Mouse (Mus musculus) CH12.LX (cell line): ENCODE measurements around the gene Idh2. TPM values are rescaled to one million over a fixed set of nuclear protein-coding genes. Genes with fewer than 3 reads are reported as not detected.

Experiments used
- DNase-seq: peaks from one replicate; pipeline ENCODE4 v3.0.0-alpha.2; 2013; ENCODE audit errors: extremely low read depth
- H3K27ac ChIP-seq: 2 replicates; pipeline ENCODE4 v1.5.1; 2012; ENCODE audit warnings: low read depth, mild to moderate bottlenecking, control low read depth, moderate library complexity; ENCODE audit not compliant: insufficient read depth
- H3K27me3 ChIP-seq: replicated peaks from 2 replicates; pipeline ENCODE3; 2012; ENCODE audit warnings: inconsistent platforms
- H3K36me3 ChIP-seq, 2 experiments: replicated peaks in 1 of 2; 2 replicates each; pipeline versions ENCODE3 to v1.6.1; 2012; ENCODE audit warnings: inconsistent platforms in 1 of 2, low read length in 1 of 2, mild to moderate bottlenecking in 1 of 2, mixed read lengths in 1 of 2, moderate library complexity in 1 of 2; ENCODE audit not compliant: control insufficient read depth in 1 of 2, insufficient read depth in 1 of 2
- H3K4me1 ChIP-seq, 2 experiments: 2 replicates each; pipeline ENCODE4 v1.6.1; 2012; ENCODE audit warnings: inconsistent platforms in 1 of 2, moderate library complexity in 1 of 2; ENCODE audit not compliant: insufficient read depth in 2 of 2, control insufficient read depth in 1 of 2
- H3K4me2 ChIP-seq: 2 replicates; pipeline ENCODE4 v1.6.1; 2012; ENCODE audit warnings: low read depth, mild to moderate bottlenecking, control low read depth; ENCODE audit not compliant: poor library complexity, insufficient read depth, severe bottlenecking
- H3K4me3 ChIP-seq, 3 experiments: fragments of 150-350 bp in 1 of 3; sonication (generic) in 1 of 3; replicated peaks in 1 of 3; 2 replicates each; pipeline versions ENCODE3 to v1.5.1; 2011 to 2012; ENCODE audit warnings: low read depth in 2 of 3, low read length in 2 of 3, mild to moderate bottlenecking in 2 of 3, moderate library complexity in 2 of 3, control low read depth in 1 of 3, improper control_type of control experiment in 1 of 3, inconsistent platforms in 1 of 3, mixed read lengths in 1 of 3; ENCODE audit not compliant: poor library complexity in 1 of 3
- H3K79me2 ChIP-seq: replicated peaks from 2 replicates; pipeline ENCODE4 v1.6.1; 2012; ENCODE audit warnings: mild to moderate bottlenecking, moderate library complexity; ENCODE audit not compliant: control insufficient read depth, poor library complexity, insufficient read depth, severe bottlenecking; ENCODE audit errors: extremely low read depth
- H3K9ac ChIP-seq: 2 replicates; pipeline ENCODE4 v1.6.1; 2012; ENCODE audit warnings: low read depth, mild to moderate bottlenecking, control low read depth, moderate library complexity; ENCODE audit not compliant: insufficient read depth
- H3K9me3 ChIP-seq: replicated peaks from 2 replicates; pipeline ENCODE3; 2012; ENCODE audit warnings: low read length, inconsistent platforms, mixed read lengths
- BHLHE40 ChIP-seq: IDR thresholded peaks from 2 replicates; pipeline ENCODE4 v1.6.1; 2011; ENCODE audit warnings: mild to moderate bottlenecking, low read depth, low read length, improper control_type of control experiment
- CHD2 ChIP-seq: IDR thresholded peaks from 2 replicates; pipeline ENCODE4 v1.6.1; 2011; ENCODE audit warnings: low read length, improper control_type of control experiment
- CTCF ChIP-seq, 2 experiments: IDR thresholded peaks in 1 of 2; conservative IDR thresholded peaks in 1 of 2; 2 replicates each; pipeline ENCODE4 v1.5.1; 2011 to 2012; ENCODE audit warnings: low read depth in 2 of 2, low read length in 2 of 2, improper control_type of control experiment in 1 of 2, inconsistent platforms in 1 of 2, mild to moderate bottlenecking in 1 of 2, moderate library complexity in 1 of 2
- ELF1 ChIP-seq: IDR thresholded peaks from 2 replicates; pipeline ENCODE4 v1.6.1; 2014; ENCODE audit warnings: low read depth, mild to moderate bottlenecking, inconsistent platforms, low read length, improper control_type of control experiment
- EP300 ChIP-seq: IDR thresholded peaks from 2 replicates; pipeline ENCODE4 v1.6.1; 2011; ENCODE audit warnings: low read length, improper control_type of control experiment
- GABPA ChIP-seq: IDR thresholded peaks from 2 replicates; pipeline ENCODE4 v1.6.1; 2012; ENCODE audit warnings: low read depth, low read length, improper control_type of control experiment, inconsistent platforms; ENCODE audit not compliant: insufficient replicate concordance
- HCFC1 ChIP-seq: IDR thresholded peaks from 2 replicates; pipeline ENCODE4 v1.6.1; 2012; ENCODE audit warnings: low read depth, mild to moderate bottlenecking, inconsistent platforms, low read length, improper control_type of control experiment
- IRF4 ChIP-seq: IDR thresholded peaks from 2 replicates; pipeline ENCODE4 v1.6.1; 2014; ENCODE audit warnings: low read depth, mild to moderate bottlenecking, inconsistent platforms, low read length, improper control_type of control experiment
- JUN ChIP-seq: IDR thresholded peaks from 2 replicates; pipeline ENCODE4 v1.6.1; 2011; ENCODE audit warnings: low read depth, mild to moderate bottlenecking, low read length, improper control_type of control experiment, moderate library complexity; ENCODE audit not compliant: insufficient read depth
- MAFK ChIP-seq: IDR thresholded peaks from 2 replicates; pipeline ENCODE4 v1.6.1; 2011; ENCODE audit warnings: low read length, improper control_type of control experiment; ENCODE audit not compliant: insufficient replicate concordance
- MAX ChIP-seq: IDR thresholded peaks from 2 replicates; pipeline ENCODE4 v1.6.1; 2011; ENCODE audit warnings: low read length, improper control_type of control experiment
- MAZ ChIP-seq: IDR thresholded peaks from 2 replicates; pipeline ENCODE4 v1.6.1; 2012; ENCODE audit warnings: low read depth, mild to moderate bottlenecking, inconsistent platforms, low read length, improper control_type of control experiment, moderate library complexity
- MXI1 ChIP-seq: IDR thresholded peaks from 2 replicates; pipeline ENCODE4 v1.6.1; 2011; ENCODE audit warnings: mild to moderate bottlenecking, low read depth, low read length, improper control_type of control experiment
- MYC ChIP-seq: IDR thresholded peaks from 2 replicates; pipeline ENCODE4 v1.6.1; 2011; ENCODE audit warnings: low read depth, mild to moderate bottlenecking, improper control_type of control experiment, low read length
- NRF1 ChIP-seq: IDR thresholded peaks from 2 replicates; pipeline ENCODE4 v1.6.1; 2014; ENCODE audit warnings: low read depth, mild to moderate bottlenecking, inconsistent platforms, low read length, improper control_type of control experiment, moderate library complexity
- POLR2A ChIP-seq: IDR thresholded peaks from 2 replicates; pipeline ENCODE4 v1.6.1; 2011; ENCODE audit warnings: low read depth, mild to moderate bottlenecking, improper control_type of control experiment, low read length
- POLR2AphosphoS2 ChIP-seq: IDR thresholded peaks from 2 replicates; pipeline ENCODE4 v1.6.1; 2011; ENCODE audit warnings: low read depth, low read length, improper control_type of control experiment
- RAD21 ChIP-seq: IDR thresholded peaks from 2 replicates; pipeline ENCODE4 v1.6.1; 2011; ENCODE audit warnings: low read depth, mild to moderate bottlenecking, low read length, improper control_type of control experiment, moderate library complexity
- RCOR1 ChIP-seq: conservative IDR thresholded peaks from 2 replicates; pipeline ENCODE4 v1.6.1; 2012; ENCODE audit warnings: low read depth, mild to moderate bottlenecking, inconsistent platforms, low read length, improper control_type of control experiment
- TBP ChIP-seq: conservative IDR thresholded peaks from 2 replicates; pipeline ENCODE4 v1.6.1; 2011; ENCODE audit warnings: low read depth, low read length, improper control_type of control experiment
- ZC3H11A ChIP-seq: IDR thresholded peaks from 2 replicates; pipeline ENCODE4 v1.6.1; 2012; ENCODE audit warnings: low read depth, mild to moderate bottlenecking, inconsistent platforms, low read length, improper control_type of control experiment
- ZKSCAN1 ChIP-seq: IDR thresholded peaks from 2 replicates; pipeline ENCODE4 v1.6.1; 2012; ENCODE audit warnings: low read depth, inconsistent platforms, low read length, improper control_type of control experiment, borderline replicate concordance
- ZMIZ1 ChIP-seq: IDR thresholded peaks from 2 replicates; pipeline ENCODE4 v1.6.1; 2012; ENCODE audit warnings: low read depth, mild to moderate bottlenecking, inconsistent platforms, low read length, improper control_type of control experiment
- ZNF384 ChIP-seq: IDR thresholded peaks from 2 replicates; pipeline ENCODE4 v1.6.1; 2012; ENCODE audit warnings: low read depth, low read length, improper control_type of control experiment, inconsistent platforms
- dilution Hi-C: fragments of 300-500 bp; cut with MboI; formaldehyde crosslinking; loops from 2 replicates; pipeline ENCODE4 v1.14.3; 2020; ENCODE audit warnings: low sequenced_read_pairs; ENCODE audit not compliant: extremely low pct_unique_long_range_greater_than_20kb, extremely low pct_ligation_motif_present
- in situ Hi-C: fragments of 300-500 bp; cut with MboI; formaldehyde crosslinking; loops from 3 replicates; pipeline ENCODE4 v1.14.3; 2019; ENCODE audit warnings: low sequenced_read_pairs, low pct_ligation_motif_present, low pct_unique_long_range_greater_than_20kb, mixed read lengths
- polyA plus RNA-seq: library from polyadenylated mRNA; unstranded; fragments of >175 nt; gene quantifications from 2 replicates; pipeline ENCODE4 v1.2.1, GENCODE M21; 2012; ENCODE audit warnings: low read depth; ENCODE audit not compliant: insufficient read length
- total RNA-seq, 2 experiments: library from RNA; depleted of rRNA; stranded (reverse); fragments of 300-350 nt in 1 of 2; fragments of >200 nt in 1 of 2; gene quantifications; 2 replicates each; pipeline ENCODE4 v1.2.3; 2012 to 2014

Idh2 gene
- total and polyA plus RNA-seq, 3 experiments = 13.6 to 96.4 (median 21.5) TPM

DNA sequence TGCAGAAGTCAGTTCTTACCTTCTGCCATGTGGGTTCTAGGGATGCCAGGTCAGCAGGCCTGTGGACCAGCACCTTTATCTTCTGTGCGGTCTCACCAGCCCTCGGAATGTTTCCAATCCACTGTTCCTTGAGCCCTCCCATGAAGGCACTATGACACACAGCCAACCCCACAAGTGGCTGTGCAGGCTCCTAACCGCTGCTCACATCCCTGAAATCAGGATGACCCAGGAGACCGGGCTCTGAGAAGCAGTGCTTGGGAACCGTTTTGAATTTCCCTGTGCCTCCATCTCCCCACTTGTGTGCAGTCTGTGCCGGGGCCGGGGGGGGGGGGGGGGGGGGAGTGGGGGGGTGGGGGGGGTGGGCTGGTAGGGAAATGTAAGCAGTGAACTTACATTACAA, 46.9 kb downstream of the Idh2 start:
- dilution Hi-C loops = no loop called here
- H3K36me3 ChIP-seq = peaks cover 0 to 17% of the 10 kb centered on the region in 2 experiments
- TF ChIP-seq BHLHE40 (no peak), ZMIZ1 (no peak), CTCF (conservative IDR thresholded peaks at IDR 0.05 in 1 of 2, IDR thresholded peaks at IDR 0.05 in 1 of 2; ENCODE audit: low read depth in 2 of 2, low read length in 2 of 2) (no peak), IRF4 (no peak), MAX (no peak)
- TF ChIP-seq, all 38 proteins: peak for 0
- in situ Hi-C loops = no loop called here
- H3K9me3 ChIP-seq = no peaks in the 10 kb centered on the region
- H3K4me1 ChIP-seq = peaks cover 40 to 97% of the 10 kb centered on the region in 2 experiments
- H3K79me2 ChIP-seq = 0 out of 2 replicates have a peak, but pooled peaks cover 5% of the 10 kb centered on the region
- no peak overlapping the region for H3K4me3 ChIP-seq
- no peak overlapping the region for H3K27ac ChIP-seq
- H3K4me2 ChIP-seq = no peak overlapping the region
- no peak overlapping the region for H3K9ac ChIP-seq
- H3K27me3 ChIP-seq = no peaks in the 10 kb centered on the region
- DNase-seq = no peak

DNA sequence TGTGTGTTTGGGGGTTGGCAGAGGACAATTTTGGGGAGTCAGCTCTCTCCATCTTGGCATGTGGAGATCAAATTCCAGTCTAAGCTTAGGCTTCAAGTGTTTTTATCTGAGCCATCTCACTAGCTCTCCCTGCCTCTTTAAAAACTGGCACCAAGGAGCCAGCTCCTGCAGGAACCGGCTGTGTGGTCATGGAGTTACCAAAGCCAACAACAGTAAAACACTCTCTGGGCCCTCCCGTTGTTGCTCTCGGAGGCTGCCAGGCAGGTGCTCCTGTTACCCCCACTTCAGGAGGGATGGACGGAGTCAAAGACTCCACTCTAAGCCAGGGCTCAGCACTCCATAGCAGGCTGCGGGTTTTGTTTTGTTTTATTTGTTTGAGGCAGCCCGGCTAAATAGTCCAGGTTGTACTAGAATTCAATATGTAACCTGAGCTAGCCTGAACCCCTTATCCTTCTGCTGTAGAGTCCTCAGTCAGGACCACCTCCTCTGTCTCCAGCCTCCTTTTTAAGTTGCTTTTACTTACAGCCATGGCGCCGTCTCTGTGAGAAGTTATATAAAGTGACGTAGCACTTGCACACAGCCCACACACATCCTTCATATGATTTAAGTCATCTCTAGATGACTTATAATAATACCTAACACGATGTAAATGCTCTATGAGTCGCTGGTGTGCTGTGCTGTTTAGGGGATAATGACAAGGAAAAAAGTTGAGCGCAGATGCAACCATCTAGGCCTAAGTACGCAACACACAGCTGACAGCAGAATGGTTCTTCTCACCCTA, 48.3 kb downstream of the Idh2 start:
- Histone ChIP-seq H3K9me3 (no peaks in the 10 kb centered on the region), H3K79me2 (peaks cover 15% of the 10 kb centered on the region), H3K4me2 (no peak overlapping the region), H3K4me1 (peaks cover 48 to 97% of the 10 kb centered on the region in 2 experiments), H3K27ac (no peak overlapping the region), H3K9ac (no peak overlapping the region), H3K4me3 (no peak overlapping the region), H3K36me3 (peaks cover 0 to 22% of the 10 kb centered on the region in 2 experiments), H3K27me3 (no peaks in the 10 kb centered on the region)
- in situ Hi-C loops (no loop called here), dilution Hi-C loops (no loop called here)
- no peak for TF ChIP-seq NRF1
- TF ChIP-seq JUN = no peak
- no peak for TF ChIP-seq ZNF384
- no peak for TF ChIP-seq ELF1
- TF ChIP-seq TBP = no peak
- TF ChIP-seq MAFK = no peak
- DNase-seq = no peak

DNA sequence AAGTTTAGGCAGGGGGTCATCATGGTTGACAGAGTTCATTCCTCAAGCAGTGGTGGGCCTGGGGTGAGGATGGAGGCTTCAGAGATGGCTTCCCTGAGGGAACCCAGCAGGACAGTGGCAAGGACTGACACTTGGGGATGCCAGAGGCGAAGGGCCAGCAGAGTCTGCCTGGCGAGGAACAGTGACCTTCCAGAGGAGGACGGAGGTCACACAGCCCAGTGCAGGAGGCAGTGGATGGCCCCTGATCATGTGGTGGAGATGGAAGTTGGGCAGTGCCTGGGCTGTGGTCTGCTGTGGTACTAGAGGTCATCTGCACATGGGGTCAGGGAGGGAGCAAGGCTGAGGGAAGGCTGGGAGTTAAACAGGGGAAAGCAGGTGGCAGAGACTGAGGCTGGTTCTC, 49.9 kb downstream of the Idh2 start:
- dilution Hi-C loops = no loop called here
- in situ Hi-C loops = no loop called here
- Histone ChIP-seq H3K9me3 (no peaks in the 10 kb centered on the region), H3K4me2 (no peak overlapping the region), H3K9ac (no peak overlapping the region), H3K4me1 (peaks cover 55 to 98% of the 10 kb centered on the region in 2 experiments), H3K27me3 (no peaks in the 10 kb centered on the region), H3K79me2 (peaks cover 29% of the 10 kb centered on the region), H3K36me3 (peaks cover 0 to 29% of the 10 kb centered on the region in 2 experiments), H3K4me3 (peak overlapping the region in 1 of 3 experiments; percentile 39), H3K27ac (peak overlapping the region; percentile 56; the same call in 1 of the 2 replicates)
- TF ChIP-seq CHD2 (no peak), HCFC1 (no peak), MXI1 (no peak), JUN (no peak), MAX (no peak), RCOR1 (no peak), GABPA (no peak), POLR2A (no peak), EP300 (no peak), ZNF384 (no peak), MYC (no peak), MAZ (no peak), POLR2AphosphoS2 (no peak), ZC3H11A (no peak), IRF4 (no peak), ZKSCAN1 (no peak), CTCF (conservative IDR thresholded peaks at IDR 0.05 in 1 of 2, IDR thresholded peaks at IDR 0.05 in 1 of 2; ENCODE audit: low read depth in 2 of 2, low read length in 2 of 2) (no peak), RAD21 (no peak), MAFK (no peak)
- DNase-seq = no peak
